Mouse (Mus musculus): ENCODE results near the gene Gart.

DNA sequence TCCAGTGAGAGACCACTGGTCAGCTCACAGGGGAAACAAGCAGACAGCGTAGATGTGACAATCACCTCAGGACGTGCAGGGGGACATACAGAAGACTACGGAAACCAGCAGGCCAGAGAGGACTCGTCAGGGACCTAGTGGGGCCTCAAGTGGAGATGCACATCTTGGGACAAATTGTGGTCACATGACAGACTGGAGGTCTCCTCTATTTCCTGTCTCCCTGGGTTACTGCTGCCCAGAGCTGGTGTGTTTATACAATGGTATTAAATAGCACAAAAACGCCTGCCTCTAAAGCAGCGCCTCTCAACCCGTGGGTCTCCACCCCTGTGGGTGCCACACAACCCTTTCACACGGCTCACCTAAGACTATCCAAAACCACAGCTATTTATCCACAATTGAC lies 54.6 kb downstream of the Gart start:
- TF ChIP-seq MYOG (IDR thresholded peaks at IDR 0.05; ENCODE audit: control insufficient read depth in 1 of 3, insufficient read depth in 1 of 3, insufficient read length in 2 of 3, low read depth in 2 of 3) (no peak), CEBPB (IDR thresholded peaks at IDR 0.05; ENCODE audit: insufficient read depth, poor library complexity, severe bottlenecking) (no peak), USF1 (IDR thresholded peaks at IDR 0.05; ENCODE audit: low read depth) (no peak), POLR2A (IDR thresholded peaks at IDR 0.05; ENCODE audit: insufficient read length, low read depth) (no peak), MAX (IDR thresholded peaks at IDR 0.05; ENCODE audit: low read depth) (no peak), E2F4 (IDR thresholded peaks at IDR 0.05; ENCODE audit: insufficient read depth) (no peak), POLR2AphosphoS2 (IDR thresholded peaks at IDR 0.05; ENCODE audit: insufficient read length, low read depth) (no peak), MYOD1 (IDR thresholded peaks at IDR 0.05; ENCODE audit: control insufficient read depth in 1 of 3, insufficient read length in 2 of 3, low read depth in 2 of 3) (no peak), SRF (IDR thresholded peaks at IDR 0.05; ENCODE audit: control insufficient read depth, insufficient read length, low read depth) (no peak), TCF3 (IDR thresholded peaks at IDR 0.05; ENCODE audit: insufficient read length, low read depth) (no peak)

Data from myocyte (in vitro differentiated cells).